Mouse (Mus musculus) CH12.LX (cell line): ENCODE data around the gene Cptp. TPM values are rescaled to one million over a fixed set of nuclear protein-coding genes. Genes with fewer than 3 reads are reported as not detected.

Source experiments
- DNase-seq: peaks from one replicate; pipeline ENCODE4 v3.0.0-alpha.2; 2013; ENCODE audit errors: extremely low read depth
- H3K27ac ChIP-seq: 2 replicates; pipeline ENCODE4 v1.5.1; 2012; ENCODE audit warnings: low read depth, mild to moderate bottlenecking, control low read depth, moderate library complexity; ENCODE audit not compliant: insufficient read depth
- H3K27me3 ChIP-seq: replicated peaks from 2 replicates; pipeline ENCODE3; 2012; ENCODE audit warnings: inconsistent platforms
- H3K36me3 ChIP-seq, 2 experiments: replicated peaks in 1 of 2; 2 replicates each; pipeline versions ENCODE3 to v1.6.1; 2012; ENCODE audit warnings: inconsistent platforms in 1 of 2, low read length in 1 of 2, mild to moderate bottlenecking in 1 of 2, mixed read lengths in 1 of 2, moderate library complexity in 1 of 2; ENCODE audit not compliant: control insufficient read depth in 1 of 2, insufficient read depth in 1 of 2
- H3K4me1 ChIP-seq, 2 experiments: 2 replicates each; pipeline ENCODE4 v1.6.1; 2012; ENCODE audit warnings: inconsistent platforms in 1 of 2, moderate library complexity in 1 of 2; ENCODE audit not compliant: insufficient read depth in 2 of 2, control insufficient read depth in 1 of 2
- H3K4me2 ChIP-seq: 2 replicates; pipeline ENCODE4 v1.6.1; 2012; ENCODE audit warnings: low read depth, mild to moderate bottlenecking, control low read depth; ENCODE audit not compliant: poor library complexity, insufficient read depth, severe bottlenecking
- H3K4me3 ChIP-seq, 3 experiments: fragments of 150-350 bp in 1 of 3; sonication (generic) in 1 of 3; replicated peaks in 1 of 3; 2 replicates each; pipeline versions ENCODE3 to v1.5.1; 2011 to 2012; ENCODE audit warnings: low read depth in 2 of 3, low read length in 2 of 3, mild to moderate bottlenecking in 2 of 3, moderate library complexity in 2 of 3, control low read depth in 1 of 3, improper control_type of control experiment in 1 of 3, inconsistent platforms in 1 of 3, mixed read lengths in 1 of 3; ENCODE audit not compliant: poor library complexity in 1 of 3
- H3K79me2 ChIP-seq: replicated peaks from 2 replicates; pipeline ENCODE4 v1.6.1; 2012; ENCODE audit warnings: mild to moderate bottlenecking, moderate library complexity; ENCODE audit not compliant: control insufficient read depth, poor library complexity, insufficient read depth, severe bottlenecking; ENCODE audit errors: extremely low read depth
- H3K9ac ChIP-seq: 2 replicates; pipeline ENCODE4 v1.6.1; 2012; ENCODE audit warnings: low read depth, mild to moderate bottlenecking, control low read depth, moderate library complexity; ENCODE audit not compliant: insufficient read depth
- H3K9me3 ChIP-seq: replicated peaks from 2 replicates; pipeline ENCODE3; 2012; ENCODE audit warnings: low read length, inconsistent platforms, mixed read lengths
- BHLHE40 ChIP-seq: IDR thresholded peaks from 2 replicates; pipeline ENCODE4 v1.6.1; 2011; ENCODE audit warnings: mild to moderate bottlenecking, low read depth, low read length, improper control_type of control experiment
- CHD1 ChIP-seq: IDR thresholded peaks from 2 replicates; pipeline ENCODE4 v1.6.1; 2012; ENCODE audit warnings: low read depth, low read length, improper control_type of control experiment, inconsistent platforms
- CTCF ChIP-seq, 2 experiments: IDR thresholded peaks in 1 of 2; conservative IDR thresholded peaks in 1 of 2; 2 replicates each; pipeline ENCODE4 v1.5.1; 2011 to 2012; ENCODE audit warnings: low read depth in 2 of 2, low read length in 2 of 2, improper control_type of control experiment in 1 of 2, inconsistent platforms in 1 of 2, mild to moderate bottlenecking in 1 of 2, moderate library complexity in 1 of 2
- E2F4 ChIP-seq: IDR thresholded peaks from 2 replicates; pipeline ENCODE4 v1.6.1; 2011; ENCODE audit warnings: low read depth, low read length, improper control_type of control experiment; ENCODE audit not compliant: insufficient replicate concordance
- EP300 ChIP-seq: IDR thresholded peaks from 2 replicates; pipeline ENCODE4 v1.6.1; 2011; ENCODE audit warnings: low read length, improper control_type of control experiment
- ETS1 ChIP-seq: conservative IDR thresholded peaks from 2 replicates; pipeline ENCODE4 v1.6.1; 2012; ENCODE audit warnings: low read depth, mild to moderate bottlenecking, inconsistent platforms, low read length, improper control_type of control experiment, moderate library complexity
- GABPA ChIP-seq: IDR thresholded peaks from 2 replicates; pipeline ENCODE4 v1.6.1; 2012; ENCODE audit warnings: low read depth, low read length, improper control_type of control experiment, inconsistent platforms; ENCODE audit not compliant: insufficient replicate concordance
- HCFC1 ChIP-seq: IDR thresholded peaks from 2 replicates; pipeline ENCODE4 v1.6.1; 2012; ENCODE audit warnings: low read depth, mild to moderate bottlenecking, inconsistent platforms, low read length, improper control_type of control experiment
- IRF4 ChIP-seq: IDR thresholded peaks from 2 replicates; pipeline ENCODE4 v1.6.1; 2014; ENCODE audit warnings: low read depth, mild to moderate bottlenecking, inconsistent platforms, low read length, improper control_type of control experiment
- JUN ChIP-seq: IDR thresholded peaks from 2 replicates; pipeline ENCODE4 v1.6.1; 2011; ENCODE audit warnings: low read depth, mild to moderate bottlenecking, low read length, improper control_type of control experiment, moderate library complexity; ENCODE audit not compliant: insufficient read depth
- KAT2A ChIP-seq: IDR thresholded peaks from 2 replicates; pipeline ENCODE4 v1.6.1; 2012; ENCODE audit warnings: low read length, improper control_type of control experiment, inconsistent platforms; ENCODE audit not compliant: insufficient replicate concordance
- MAZ ChIP-seq: IDR thresholded peaks from 2 replicates; pipeline ENCODE4 v1.6.1; 2012; ENCODE audit warnings: low read depth, mild to moderate bottlenecking, inconsistent platforms, low read length, improper control_type of control experiment, moderate library complexity
- MXI1 ChIP-seq: IDR thresholded peaks from 2 replicates; pipeline ENCODE4 v1.6.1; 2011; ENCODE audit warnings: mild to moderate bottlenecking, low read depth, low read length, improper control_type of control experiment
- NELFE ChIP-seq: IDR thresholded peaks from 2 replicates; pipeline ENCODE4 v1.6.1; 2011; ENCODE audit warnings: low read depth, low read length, improper control_type of control experiment
- POLR2A ChIP-seq: IDR thresholded peaks from 2 replicates; pipeline ENCODE4 v1.6.1; 2011; ENCODE audit warnings: low read depth, mild to moderate bottlenecking, improper control_type of control experiment, low read length
- POLR2AphosphoS2 ChIP-seq: IDR thresholded peaks from 2 replicates; pipeline ENCODE4 v1.6.1; 2011; ENCODE audit warnings: low read depth, low read length, improper control_type of control experiment
- SIN3A ChIP-seq: IDR thresholded peaks from 2 replicates; pipeline ENCODE4 v1.6.1; 2012; ENCODE audit warnings: low read length, improper control_type of control experiment, inconsistent platforms
- SMC3 ChIP-seq: IDR thresholded peaks from 2 replicates; pipeline ENCODE4 v1.6.1; 2011; ENCODE audit warnings: low read depth, low read length, improper control_type of control experiment
- TCF12 ChIP-seq: IDR thresholded peaks from 2 replicates; pipeline ENCODE4 v1.6.1; 2014; ENCODE audit warnings: low read depth, mild to moderate bottlenecking, inconsistent platforms, low read length, improper control_type of control experiment
- UBTF ChIP-seq: IDR thresholded peaks from 2 replicates; pipeline ENCODE4 v1.6.1; 2012; ENCODE audit warnings: low read depth, mild to moderate bottlenecking, inconsistent platforms, low read length, improper control_type of control experiment, moderate library complexity
- USF2 ChIP-seq: conservative IDR thresholded peaks from 2 replicates; pipeline ENCODE4 v1.6.1; 2011; ENCODE audit warnings: low read depth, low read length, improper control_type of control experiment
- ZC3H11A ChIP-seq: IDR thresholded peaks from 2 replicates; pipeline ENCODE4 v1.6.1; 2012; ENCODE audit warnings: low read depth, mild to moderate bottlenecking, inconsistent platforms, low read length, improper control_type of control experiment
- ZKSCAN1 ChIP-seq: IDR thresholded peaks from 2 replicates; pipeline ENCODE4 v1.6.1; 2012; ENCODE audit warnings: low read depth, inconsistent platforms, low read length, improper control_type of control experiment, borderline replicate concordance
- ZNF384 ChIP-seq: IDR thresholded peaks from 2 replicates; pipeline ENCODE4 v1.6.1; 2012; ENCODE audit warnings: low read depth, low read length, improper control_type of control experiment, inconsistent platforms
- dilution Hi-C: fragments of 300-500 bp; cut with MboI; formaldehyde crosslinking; loops from 2 replicates; pipeline ENCODE4 v1.14.3; 2020; ENCODE audit warnings: low sequenced_read_pairs; ENCODE audit not compliant: extremely low pct_unique_long_range_greater_than_20kb, extremely low pct_ligation_motif_present
- in situ Hi-C: fragments of 300-500 bp; cut with MboI; formaldehyde crosslinking; loops from 3 replicates; pipeline ENCODE4 v1.14.3; 2019; ENCODE audit warnings: low sequenced_read_pairs, low pct_ligation_motif_present, low pct_unique_long_range_greater_than_20kb, mixed read lengths
- polyA plus RNA-seq: library from polyadenylated mRNA; unstranded; fragments of >175 nt; gene quantifications from 2 replicates; pipeline ENCODE4 v1.2.1, GENCODE M21; 2012; ENCODE audit warnings: low read depth; ENCODE audit not compliant: insufficient read length
- total RNA-seq, 2 experiments: library from RNA; depleted of rRNA; stranded (reverse); fragments of 300-350 nt in 1 of 2; fragments of >200 nt in 1 of 2; gene quantifications; 2 replicates each; pipeline ENCODE4 v1.2.3; 2012 to 2014

Gene Cptp
- total and polyA plus RNA-seq, 3 experiments, result 9.0 to 15.5 (median 12.1) TPM

DNA sequence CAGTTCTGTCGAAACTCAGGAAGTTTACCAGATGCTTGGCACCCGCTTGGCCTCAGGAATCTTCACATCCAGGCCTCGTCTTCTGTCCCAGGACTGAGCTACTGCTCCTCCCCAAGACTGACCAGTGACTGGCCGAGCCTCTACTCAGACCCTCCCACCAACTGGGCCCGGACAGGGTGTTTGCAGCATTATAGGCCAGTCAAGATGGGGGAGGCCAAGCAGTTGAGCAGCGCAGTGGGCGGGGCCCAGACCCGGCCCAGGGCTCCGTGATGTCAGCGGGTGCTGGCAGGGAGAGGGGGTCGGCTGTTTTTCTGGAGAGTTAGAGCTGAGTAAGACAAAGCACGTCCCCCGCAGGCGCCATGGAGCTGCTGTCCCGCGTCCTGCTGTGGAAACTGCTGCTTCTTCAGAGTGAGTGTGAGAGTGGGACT, 29.7 kb downstream of the Cptp start, which contains the start of gene Mxra8 (continued):
- TF ChIP-seq ZC3H11A (no peak), EP300 (no peak), POLR2A (peak; percentile 61), KAT2A (0 out of 2 replicates have a peak, but pooled peaks have one; percentile 3), E2F4 (no peak), SIN3A (no peak), GABPA (no peak), SMC3 (no peak), POLR2AphosphoS2 (no peak), IRF4 (no peak; the same call in 1 of the 2 replicates), ZNF384 (no peak), JUN (no peak), CTCF (conservative IDR thresholded peaks at IDR 0.05 in 1 of 2, IDR thresholded peaks at IDR 0.05 in 1 of 2; ENCODE audit: low read depth in 2 of 2, low read length in 2 of 2) (no peak), UBTF (no peak), CHD1 (no peak), USF2 (no peak), ETS1 (no peak), ZKSCAN1 (no peak), NELFE (peak; percentile 54; the same call in 1 of the 2 replicates), HCFC1 (no peak), MAZ (peak; percentile 49; the same call in 1 of the 2 replicates)
- TF ChIP-seq, all 38 proteins: peak for 7

DNA sequence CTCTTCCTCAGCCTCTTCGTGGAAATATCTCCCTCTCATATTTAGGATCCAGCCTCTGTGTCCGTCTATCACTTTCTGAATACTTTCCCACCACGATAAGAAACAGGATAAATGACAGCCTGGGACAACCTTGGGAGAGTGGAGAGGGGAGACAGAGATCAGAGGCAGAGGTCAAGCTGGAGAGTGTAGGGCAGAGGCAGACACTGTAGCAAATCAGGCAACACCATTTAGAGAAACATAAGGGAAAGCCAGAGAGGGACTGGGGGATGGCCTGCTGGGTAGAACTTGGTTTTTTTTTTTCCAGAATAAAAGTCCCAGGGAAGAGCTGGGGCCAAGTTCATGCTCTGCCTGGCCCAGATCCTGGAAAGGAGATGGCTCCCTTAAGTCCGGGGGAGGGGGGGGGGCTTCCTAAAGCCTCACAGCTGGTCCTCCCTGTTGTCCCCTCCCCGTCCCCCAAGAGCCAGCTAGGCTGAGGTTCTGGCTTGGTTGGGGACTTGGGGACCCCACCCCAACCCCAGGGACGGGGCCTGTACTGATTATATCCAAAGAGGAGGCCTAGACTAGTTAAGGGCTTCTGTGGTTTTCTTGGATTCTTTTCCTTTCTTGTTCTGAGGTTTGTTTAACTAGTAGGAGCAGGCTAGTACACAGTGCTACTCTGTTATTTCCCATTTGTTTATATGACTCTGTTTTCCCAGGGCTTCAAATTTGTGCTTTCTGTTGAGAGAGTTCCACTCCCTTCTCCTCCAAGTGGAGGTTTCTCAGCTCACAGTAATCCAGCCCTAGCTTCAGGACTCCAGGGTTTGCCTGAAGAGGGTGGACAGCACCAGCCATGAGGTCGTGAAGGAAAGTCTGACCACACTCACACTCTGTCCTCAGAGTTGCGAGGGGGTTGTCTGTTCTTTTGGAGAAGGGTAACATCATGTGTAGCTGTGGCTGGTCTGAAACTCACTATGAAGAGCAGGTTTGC, 30.8 kb downstream of the Cptp start:
- H3K9me3 ChIP-seq, result peaks cover 3% of the 10 kb centered on the region
- H3K4me2 ChIP-seq, result peak overlapping the region; percentile 90
- H3K27ac ChIP-seq, result peak overlapping the region; percentile 65
- dilution Hi-C loops, result no loop called here
- peak overlapping the region; percentile 71 for H3K9ac ChIP-seq
- no peak for DNase-seq
- 0 out of 2 replicates have a peak, but pooled peaks cover under 1% of the 10 kb centered on the region for H3K79me2 ChIP-seq
- no peaks in the 10 kb centered on the region for H3K27me3 ChIP-seq
- peaks cover 20 to 36% of the 10 kb centered on the region in 2 experiments for H3K4me1 ChIP-seq
- TF ChIP-seq E2F4, result no peak
- no peak for TF ChIP-seq BHLHE40
- TF ChIP-seq MXI1, result no peak
- no peak for TF ChIP-seq TCF12
- TF ChIP-seq NELFE, result no peak
- peaks cover 18 to 33% of the 10 kb centered on the region in 2 experiments for H3K36me3 ChIP-seq
- peak overlapping the region in 1 of 3 experiments; percentile 5 for H3K4me3 ChIP-seq
- in situ Hi-C loops, result loop anchor here (5.0 to 10.0 kb wide), 2 partner anchors 39 to 106 kb away; partner anchors contain the start of gene Ube2j2
